21 mouse cellular contexts compared by ENCODE assay signal in genomic region chr2:4296881-4297280, GRCm38 (mm10).
DNase-seq lines count a peak whose midpoint lies in the region; ATAC-seq lines count a peak whose summit lies in the region.
"Had no signal": no experiment of that assay in that cellular context is flagged by ENCODE, and none has a peak within 500 bp of the region (broad histone marks: within the 10 kb centered on the region; RNA-seq: fewer than 3 reads in every experiment).

No protein-coding gene starts in this region.

- no peaks in the 10 kb centered on the region for H3K27me3 ChIP-seq in heart, embryonic 10.5 days (ENCODE audit: insufficient read depth, poor library complexity, severe bottlenecking)
- no peaks in the 10 kb centered on the region for H3K27me3 ChIP-seq in kidney, embryonic 15.5 days
- no peaks in the 10 kb centered on the region for H3K27me3 ChIP-seq in neural tube, embryonic 15.5 days (replicated peaks)
- no peaks in the 10 kb centered on the region for H3K27me3 ChIP-seq in limb, embryonic 13.5 days
- H3K27me3 ChIP-seq: forebrain, embryonic 13.5 days; hindbrain, embryonic 15.5 days; Patski had no signal

- no peak for DNase-seq in heart, embryonic 10.5 days (ENCODE audit: low spot score)
- DNase-seq in heart, adult 8-10 months (ENCODE audit: low spot score), result no peak
- DNase-seq in kidney, adult 8-10 months, result no peak
- no peak for DNase-seq in neural tube, embryonic 10.5 days (ENCODE audit: extremely low spot score, low spot score)
- DNase-seq in cerebellum, postnatal 25 days, result no peak
- DNase-seq: adrenal gland, adult 8-10 months; cerebellum, adult 9-10 months; gastrocnemius, postnatal 14 days; heart, adult 2 months; heart, postnatal 10 days; kidney, adult 2 months; kidney, postnatal 25 days; thymus, postnatal 4 days had no signal

- 75% methylated on average over 10 of the region's 10 CpGs for WGBS in heart, embryonic 10.5 days
- WGBS in kidney, embryonic 15.5 days, result 51% methylated on average over 10 of the region's 10 CpGs
- 67% methylated on average over 10 of the region's 10 CpGs for WGBS in neural tube, embryonic 15.5 days
- WGBS in limb, embryonic 13.5 days, result 81% methylated on average over 10 of the region's 10 CpGs

- H3K4me2 ChIP-seq in kidney, embryonic 15.5 days, result no peak overlapping the region
- H3K4me2 ChIP-seq in neural tube, embryonic 15.5 days, result no peak overlapping the region
- no peak overlapping the region for H3K4me2 ChIP-seq in limb, embryonic 13.5 days (replicated peaks)
- H3K4me2 ChIP-seq: forebrain, embryonic 13.5 days; hindbrain, embryonic 15.5 days; liver, embryonic 11.5 days had no signal

- H3K9me3 ChIP-seq in heart, embryonic 10.5 days, result no peaks in the 10 kb centered on the region
- no peaks in the 10 kb centered on the region for H3K9me3 ChIP-seq in kidney, embryonic 15.5 days (replicated peaks)
- H3K9me3 ChIP-seq in neural tube, embryonic 15.5 days (replicated peaks), result no peaks in the 10 kb centered on the region
- H3K9me3 ChIP-seq in limb, embryonic 13.5 days, result no peaks in the 10 kb centered on the region
- H3K9me3 ChIP-seq: forebrain, embryonic 13.5 days; hindbrain, embryonic 15.5 days had no signal

- H3K9ac ChIP-seq in kidney, embryonic 15.5 days, result no peak overlapping the region
- no peak overlapping the region for H3K9ac ChIP-seq in neural tube, embryonic 15.5 days (replicated peaks)
- H3K9ac ChIP-seq in limb, embryonic 13.5 days, result no peak overlapping the region
- H3K9ac ChIP-seq: forebrain, embryonic 13.5 days; hindbrain, embryonic 15.5 days had no signal

- peak overlapping the region; percentile 92 for H3K27ac ChIP-seq in heart, embryonic 10.5 days
- H3K27ac ChIP-seq in kidney, embryonic 15.5 days, result 0 out of 2 replicates have a peak overlapping the region, but pooled peaks have one; percentile 90
- H3K27ac ChIP-seq in neural tube, embryonic 15.5 days (replicated peaks), result 0 out of 2 replicates have a peak overlapping the region, but pooled peaks have one; percentile 7
- peak overlapping the region; percentile 96 for H3K27ac ChIP-seq in limb, embryonic 13.5 days
- H3K27ac ChIP-seq: forebrain, embryonic 13.5 days; heart, adult 2 months; hindbrain, embryonic 15.5 days had no signal

- no peak for ATAC-seq in kidney, embryonic 15.5 days (replicated peaks; ENCODE audit: low FRiP score)
- no peak for ATAC-seq in neural tube, embryonic 15.5 days (ENCODE audit: low FRiP score)
- ATAC-seq in limb, embryonic 13.5 days (ENCODE audit: low FRiP score, low read depth), result no peak
- ATAC-seq: CD4-positive, CD25-positive, alpha-beta regulatory T cell, adult 4 months; forebrain, embryonic 13.5 days; Patski had no signal

- H3K36me3 ChIP-seq in heart, embryonic 10.5 days, result no peaks in the 10 kb centered on the region
- no peaks in the 10 kb centered on the region for H3K36me3 ChIP-seq in kidney, embryonic 15.5 days
- H3K36me3 ChIP-seq in neural tube, embryonic 15.5 days, result no peaks in the 10 kb centered on the region
- no peaks in the 10 kb centered on the region for H3K36me3 ChIP-seq in limb, embryonic 13.5 days
- H3K36me3 ChIP-seq: hindbrain, embryonic 15.5 days had no signal

- no peak overlapping the region for H3K4me3 ChIP-seq in heart, embryonic 10.5 days
- H3K4me3 ChIP-seq in kidney, embryonic 15.5 days (replicated peaks), result no peak overlapping the region
- H3K4me3 ChIP-seq in neural tube, embryonic 15.5 days (replicated peaks), result no peak overlapping the region
- no peak overlapping the region for H3K4me3 ChIP-seq in limb, embryonic 13.5 days
- H3K4me3 ChIP-seq: forebrain, embryonic 13.5 days; heart, adult 2 months; hindbrain, embryonic 15.5 days had no signal

- H3K4me1 ChIP-seq in heart, embryonic 10.5 days, result peaks cover 53% of the 10 kb centered on the region
- peaks cover 47% of the 10 kb centered on the region for H3K4me1 ChIP-seq in kidney, embryonic 15.5 days
- peaks cover 44% of the 10 kb centered on the region for H3K4me1 ChIP-seq in neural tube, embryonic 15.5 days
- H3K4me1 ChIP-seq in limb, embryonic 13.5 days, result peaks cover 49% of the 10 kb centered on the region

Comparison
In these comparisons a context has a peak if more than half of its experiments do, and no peak if none do; other contexts are left out.
1. H3K27ac ChIP-seq: peak in every context shown above with its lines; median percentile 96 in limb, embryonic 13.5 days; 92 in heart, embryonic 10.5 days; 90 in kidney, embryonic 15.5 days; 7 in neural tube, embryonic 15.5 days.